26 mouse cellular contexts compared by ENCODE assay signal in genomic region chr4:104438730-104439129, GRCm38 (mm10).
"Had no signal": no experiment of that assay in that cellular context is flagged by ENCODE, and none has a peak within 500 bp of the region (broad histone marks: within the 10 kb centered on the region; RNA-seq: fewer than 3 reads in every experiment).

No protein-coding gene starts in this region.

- H3K4me3 ChIP-seq: gastrocnemius, adult 2 months; heart, adult 2 months; heart, embryonic 13.5 days; heart, embryonic 15.5 days; hindbrain, embryonic 12.5 days; intestine, embryonic 15.5 days; left cerebral cortex, adult 2 months; limb, embryonic 10.5 days; limb, embryonic 12.5 days; liver, embryonic 13.5 days; liver, embryonic 15.5 days had no signal

- H3K4me1 ChIP-seq: heart, embryonic 13.5 days; heart, embryonic 15.5 days; intestine, embryonic 15.5 days; liver, embryonic 13.5 days; liver, embryonic 15.5 days had no signal

- H3K9ac ChIP-seq: heart, embryonic 13.5 days; heart, embryonic 15.5 days; hindbrain, embryonic 12.5 days; hindbrain, embryonic 14.5 days; intestine, embryonic 15.5 days; limb, embryonic 12.5 days; liver, embryonic 13.5 days; liver, embryonic 15.5 days had no signal

- DNase-seq: gastrocnemius, adult 2 months; gastrocnemius, postnatal 10 days; gastrocnemius, postnatal 25 days; heart, adult 2 months; heart, postnatal 14 days; heart, postnatal 36 days; kidney, adult 18-20 months; kidney, adult 8-10 months; kidney, postnatal 10 days; kidney, postnatal 25 days; kidney, postnatal 4 days; layer of hippocampus, adult 9-11 months; liver, embryonic 13.5 days had no signal

- H3K27ac ChIP-seq: gastrocnemius, adult 2 months; heart, adult 2 months; heart, embryonic 13.5 days; heart, embryonic 15.5 days; hindbrain, embryonic 12.5 days; hindbrain, embryonic 14.5 days; intestine, embryonic 15.5 days; left cerebral cortex, adult 2 months; limb, embryonic 10.5 days; limb, embryonic 12.5 days; liver, embryonic 13.5 days; liver, embryonic 15.5 days had no signal

- ATAC-seq: hindbrain, embryonic 16.5 days; inflammation-experienced regulatory T-cells, adult 6 months; intestine, embryonic 15.5 days; intestine, postnatal 0 days had no signal

- H3K36me3 ChIP-seq: heart, embryonic 13.5 days; heart, embryonic 15.5 days; hindbrain, embryonic 12.5 days; intestine, embryonic 15.5 days; limb, embryonic 10.5 days; limb, embryonic 12.5 days; liver, embryonic 13.5 days; liver, embryonic 15.5 days had no signal

- H3K27me3 ChIP-seq: heart, embryonic 15.5 days; hindbrain, embryonic 12.5 days; intestine, embryonic 15.5 days; limb, embryonic 12.5 days; liver, embryonic 13.5 days; liver, embryonic 15.5 days had no signal

- H3K9me3 ChIP-seq: heart, embryonic 13.5 days; heart, embryonic 15.5 days; hindbrain, embryonic 12.5 days; intestine, embryonic 15.5 days; limb, embryonic 10.5 days; limb, embryonic 12.5 days; liver, embryonic 13.5 days; liver, embryonic 15.5 days had no signal

- H3K4me2 ChIP-seq: heart, embryonic 11.5 days; heart, embryonic 13.5 days; heart, embryonic 15.5 days; hindbrain, embryonic 12.5 days; hindbrain, embryonic 14.5 days; intestine, embryonic 15.5 days; limb, embryonic 12.5 days; liver, embryonic 13.5 days; liver, embryonic 15.5 days had no signal
